Mouse (Mus musculus) forebrain, embryonic 13.5 days (tissue): ENCODE measurements at regions not wholly inside any gene's neighbourhood (a gene's known extent, or its start where the extent isn't known, plus 50 kb on each side); places are given as distances from the start of the nearest gene placed in this dataset.

Source experiments
- ATAC-seq: fragments of 200-750 bp; cut with Nextera tagmentation; 2 replicates; pipeline ENCODE4 v1.8.0; 2017
- H3K27ac ChIP-seq: fragments of 300-500 bp; sonication (generic); 2 replicates; pipeline ENCODE4 v1.5.1; 2015; ENCODE audit warnings: inconsistent platforms, mild to moderate bottlenecking, moderate library complexity
- H3K27me3 ChIP-seq: fragments of 300-500 bp; sonication (generic); 2 replicates; pipeline ENCODE4 v1.6.1; 2015; ENCODE audit warnings: mild to moderate bottlenecking, inconsistent platforms
- H3K36me3 ChIP-seq: fragments of 300-500 bp; sonication (generic); 2 replicates; pipeline ENCODE4 v1.6.1; 2015; ENCODE audit warnings: mild to moderate bottlenecking, inconsistent platforms; ENCODE audit not compliant: poor library complexity, severe bottlenecking
- H3K4me1 ChIP-seq: fragments of 300-500 bp; sonication (generic); 2 replicates; pipeline ENCODE4 v1.6.1; 2015; ENCODE audit warnings: inconsistent platforms
- H3K4me2 ChIP-seq: fragments of 300-500 bp; sonication (generic); 2 replicates; pipeline ENCODE4 v1.6.1; 2015; ENCODE audit warnings: inconsistent platforms, mild to moderate bottlenecking, moderate library complexity
- H3K4me3 ChIP-seq: fragments of 300-500 bp; sonication (generic); 2 replicates; pipeline ENCODE4 v1.5.1; 2015; ENCODE audit warnings: mild to moderate bottlenecking, inconsistent platforms
- H3K9ac ChIP-seq: fragments of 300-500 bp; sonication (generic); 2 replicates; pipeline ENCODE4 v1.6.1; 2015; ENCODE audit warnings: mild to moderate bottlenecking, inconsistent platforms
- H3K9me3 ChIP-seq: fragments of 300-500 bp; sonication (generic); replicated peaks from 2 replicates; pipeline ENCODE4 v1.6.1; 2016; ENCODE audit warnings: inconsistent platforms
- WGBS: fragments of 180-500 bp; shearing (Covaris S2); methylation state at CpG from one replicate; pipeline ENCODE4 v1.1.7; 2015; 5-methylcytosine and 5-hydroxymethylcytosine counted together

- H3K9me3 ChIP-seq: no peaks in the 10 kb centered on the region
- no peaks in the 10 kb centered on the region for H3K27me3 ChIP-seq
- WGBS: 49% methylated on average over 1 of the region's 1 CpGs
- no peaks in the 10 kb centered on the region for H3K36me3 ChIP-seq
- no peak for ATAC-seq
- peaks cover 44% of the 10 kb centered on the region for H3K4me1 ChIP-seq
- peak overlapping the region; percentile 48; the same call in 1 of the 2 replicates for H3K27ac ChIP-seq
- H3K9ac ChIP-seq: no peak overlapping the region
- H3K4me3 ChIP-seq: no peak overlapping the region
- H3K4me2 ChIP-seq: no peak overlapping the region
These were observed 436.2 kb downstream of the Sox11 start for GRCm38 (mm10) chr12:26906126-26906525.

GRCm38 (mm10) chr12:26903894-26904272, 434.9 kb downstream of the Cmpk2 start:
- 7% methylated on average over 2 of the region's 2 CpGs for WGBS
- no peaks in the 10 kb centered on the region for H3K9me3 ChIP-seq
- H3K4me3 ChIP-seq: no peak overlapping the region
- peak overlapping the region; percentile 55; the same call in 1 of the 2 replicates for H3K9ac ChIP-seq
- peak overlapping the region; percentile 58 for H3K4me2 ChIP-seq
- no peaks in the 10 kb centered on the region for H3K27me3 ChIP-seq
- no peaks in the 10 kb centered on the region for H3K36me3 ChIP-seq
- peaks cover 44% of the 10 kb centered on the region for H3K4me1 ChIP-seq
- H3K27ac ChIP-seq: peak overlapping the region; percentile 84
- no peak for ATAC-seq

GRCm38 (mm10) chr12:26903073-26903893, 434.3 kb downstream of the Cmpk2 start:
- no peaks in the 10 kb centered on the region for H3K27me3 ChIP-seq
- H3K27ac ChIP-seq: peak overlapping the region; percentile 84
- H3K4me1 ChIP-seq: peaks cover 44% of the 10 kb centered on the region
- peak overlapping the region; percentile 55 for H3K9ac ChIP-seq
- H3K9me3 ChIP-seq: no peaks in the 10 kb centered on the region
- peak overlapping the region; percentile 28 for H3K4me3 ChIP-seq
- WGBS: 16% methylated on average over 23 of the region's 23 CpGs
- no peaks in the 10 kb centered on the region for H3K36me3 ChIP-seq
- peak; percentile 96 for ATAC-seq
- H3K4me2 ChIP-seq: peak overlapping the region; percentile 58

- H3K27me3 ChIP-seq: no peaks in the 10 kb centered on the region
- no peak overlapping the region for H3K4me2 ChIP-seq
- no peak overlapping the region for H3K4me3 ChIP-seq
- 0 out of 2 replicates have a peak overlapping the region, but pooled peaks have one; percentile 8 for H3K27ac ChIP-seq
- H3K9me3 ChIP-seq: no peaks in the 10 kb centered on the region
- 53% methylated on average over 4 of the region's 4 CpGs for WGBS
- H3K9ac ChIP-seq: no peak overlapping the region
- H3K4me1 ChIP-seq: peaks cover 21% of the 10 kb centered on the region
- no peak for ATAC-seq
- no peaks in the 10 kb centered on the region for H3K36me3 ChIP-seq
These were observed 422.2 kb downstream of the Cmpk2 start for GRCm38 (mm10) chr12:26891190-26891589.

- Histone ChIP-seq H3K4me1 (peaks cover 49% of the 10 kb centered on the region), H3K27me3 (no peaks in the 10 kb centered on the region), H3K4me3 (no peak overlapping the region), H3K36me3 (no peaks in the 10 kb centered on the region), H3K27ac (peak overlapping the region; percentile 98), H3K9ac (peak overlapping the region; percentile 31; the same call in 1 of the 2 replicates), H3K9me3 (no peaks in the 10 kb centered on the region), H3K4me2 (peak overlapping the region; percentile 44)
- ATAC-seq: peak; percentile 87
- WGBS: 30% methylated on average over 7 of the region's 7 CpGs
These were observed 417.6 kb downstream of the Cmpk2 start for GRCm38 (mm10) chr12:26886635-26887014.

- peaks cover 45% of the 10 kb centered on the region for H3K4me1 ChIP-seq
- H3K9me3 ChIP-seq: no peaks in the 10 kb centered on the region
- ATAC-seq: peak; percentile 84
- H3K27ac ChIP-seq: peak overlapping the region; percentile 98
- H3K4me3 ChIP-seq: no peak overlapping the region
- WGBS: 4% methylated on average over 12 of the region's 12 CpGs
- no peaks in the 10 kb centered on the region for H3K27me3 ChIP-seq
- H3K4me2 ChIP-seq: peak overlapping the region; percentile 44
- peak overlapping the region; percentile 49 for H3K9ac ChIP-seq
- H3K36me3 ChIP-seq: no peaks in the 10 kb centered on the region
These were observed 417.0 kb downstream of the Cmpk2 start for GRCm38 (mm10) chr12:26885831-26886634.

- 71% methylated on average over 3 of the region's 3 CpGs for WGBS
- Histone ChIP-seq H3K4me3 (no peak overlapping the region), H3K4me2 (peak overlapping the region; percentile 44; the same call in 1 of the 2 replicates), H3K27ac (peak overlapping the region; percentile 98), H3K9me3 (no peaks in the 10 kb centered on the region), H3K27me3 (no peaks in the 10 kb centered on the region), H3K9ac (peak overlapping the region; percentile 49; the same call in 1 of the 2 replicates), H3K36me3 (no peaks in the 10 kb centered on the region), H3K4me1 (peaks cover 51% of the 10 kb centered on the region)
- no peak for ATAC-seq
These were observed 416.1 kb downstream of the Cmpk2 start for GRCm38 (mm10) chr12:26885083-26885482.

GRCm38 (mm10) chr12:26884156-26884555, 415.2 kb downstream of the Cmpk2 start:
- Histone ChIP-seq H3K4me3 (no peak overlapping the region), H3K27ac (peak overlapping the region; percentile 98), H3K27me3 (no peaks in the 10 kb centered on the region), H3K36me3 (no peaks in the 10 kb centered on the region), H3K4me2 (no peak overlapping the region), H3K4me1 (peaks cover 55% of the 10 kb centered on the region), H3K9ac (no peak overlapping the region), H3K9me3 (no peaks in the 10 kb centered on the region)
- no peak for ATAC-seq
- 36% methylated on average over 5 of the region's 5 CpGs for WGBS

- H3K9ac ChIP-seq: no peak overlapping the region
- H3K9me3 ChIP-seq: no peaks in the 10 kb centered on the region
- H3K4me1 ChIP-seq: peaks cover 40% of the 10 kb centered on the region
- 6% methylated on average over 2 of the region's 2 CpGs for WGBS
- peak overlapping the region; percentile 89 for H3K27ac ChIP-seq
- no peaks in the 10 kb centered on the region for H3K27me3 ChIP-seq
- peak overlapping the region; percentile 14; the same call in 1 of the 2 replicates for H3K4me2 ChIP-seq
- ATAC-seq: peak; percentile 98
- H3K4me3 ChIP-seq: no peak overlapping the region
- H3K36me3 ChIP-seq: no peaks in the 10 kb centered on the region
These were observed 408.7 kb downstream of the Cmpk2 start for GRCm38 (mm10) chr12:26877691-26878121.

GRCm38 (mm10) chr12:26877284-26877683, 408.3 kb downstream of the Cmpk2 start:
- peak; percentile 53 for ATAC-seq
- Histone ChIP-seq H3K27me3 (no peaks in the 10 kb centered on the region), H3K4me2 (peak overlapping the region; percentile 4; the same call in 1 of the 2 replicates), H3K9me3 (no peaks in the 10 kb centered on the region), H3K4me3 (no peak overlapping the region), H3K4me1 (peaks cover 40% of the 10 kb centered on the region), H3K27ac (peak overlapping the region; percentile 89), H3K36me3 (no peaks in the 10 kb centered on the region), H3K9ac (no peak overlapping the region)
- WGBS: 31% methylated on average over 3 of the region's 3 CpGs

GRCm38 (mm10) chr12:26872466-26872865, 403.5 kb downstream of the Cmpk2 start:
- no peaks in the 10 kb centered on the region for H3K9me3 ChIP-seq
- no peak overlapping the region for H3K9ac ChIP-seq
- H3K4me2 ChIP-seq: no peak overlapping the region
- no peaks in the 10 kb centered on the region for H3K27me3 ChIP-seq
- peaks cover 10% of the 10 kb centered on the region for H3K4me1 ChIP-seq
- H3K4me3 ChIP-seq: no peak overlapping the region
- no peak overlapping the region for H3K27ac ChIP-seq
- no peaks in the 10 kb centered on the region for H3K36me3 ChIP-seq
- WGBS: 22% methylated on average over 3 of the region's 3 CpGs
- ATAC-seq: no peak

- H3K27ac ChIP-seq: peak overlapping the region; percentile 38; the same call in 1 of the 2 replicates
- no peak overlapping the region for H3K4me3 ChIP-seq
- no peaks in the 10 kb centered on the region for H3K36me3 ChIP-seq
- H3K4me2 ChIP-seq: no peak overlapping the region
- no peaks in the 10 kb centered on the region for H3K4me1 ChIP-seq
- H3K9me3 ChIP-seq: no peaks in the 10 kb centered on the region
- 64% methylated on average over 6 of the region's 6 CpGs for WGBS
- H3K9ac ChIP-seq: no peak overlapping the region
- no peaks in the 10 kb centered on the region for H3K27me3 ChIP-seq
- no peak for ATAC-seq
These were observed 398.7 kb downstream of the Cmpk2 start for GRCm38 (mm10) chr12:26867731-26868130.
